Mouse (Mus musculus): ENCODE measurements around the gene Aasdhppt. TPM values are rescaled to one million over a fixed set of nuclear protein-coding genes. Genes with fewer than 3 reads are reported as not detected.

Aasdhppt gene
- polyA plus RNA-seq (2012; rRNA removed), result 10.2 and 11.1 TPM in 2 replicates

DNA sequence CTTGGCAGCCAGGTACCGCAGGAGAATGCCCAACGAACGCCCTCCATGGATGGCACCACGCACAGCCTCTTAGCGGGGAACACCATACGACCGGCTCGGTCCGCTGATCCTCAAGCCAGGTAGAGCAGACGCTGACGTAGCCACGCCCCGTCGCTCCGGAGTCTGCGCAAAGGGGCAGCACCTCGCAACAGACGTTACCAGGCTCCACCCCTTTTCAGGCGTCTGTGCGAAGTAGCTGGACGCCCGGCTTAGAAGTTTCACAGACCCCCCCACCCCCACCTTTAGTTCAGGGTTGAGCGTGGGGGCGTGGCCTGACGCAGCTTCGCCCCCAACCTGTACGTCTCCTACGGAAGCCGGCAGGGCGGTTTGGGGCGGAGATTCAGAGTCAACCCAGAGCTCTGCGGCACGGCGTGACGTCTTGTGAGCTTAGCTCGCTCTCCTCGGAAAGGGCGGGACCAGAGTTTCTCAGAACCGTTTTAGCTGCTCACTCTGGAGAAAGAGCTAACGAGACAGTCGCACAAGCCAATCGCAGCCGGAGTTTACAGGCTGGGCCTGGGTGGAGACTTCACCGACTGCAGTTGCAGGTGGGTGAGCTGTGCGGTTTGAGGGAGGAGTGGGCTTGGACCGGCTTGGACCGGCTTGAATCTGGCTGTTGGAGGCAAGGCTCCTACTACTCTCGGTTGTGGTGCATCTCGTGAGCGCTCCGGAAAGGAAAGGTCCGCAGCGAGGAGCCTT is at the start of gene Aasdhppt, which contains the start of gene Kbtbd3:
Aasdhppt (minus strand) TSS at position 121 of the 735 bp plus-strand sequence.
Kbtbd3 (plus strand) TSS at position 483 of the 735 bp plus-strand sequence.

Other genes with a start within 250 kb of the Aasdhppt start
- 3.2 and 3.8 TPM in 2 replicates for gene Kbtbd3, start 362 bp upstream of the Aasdhppt start, polyA plus RNA-seq (2012; rRNA removed)
- 34.4 and 38.7 TPM in 2 replicates for gene Msantd4, start 67.1 kb upstream of the Aasdhppt start, polyA plus RNA-seq (2012; rRNA removed)

Measured in central nervous system, embryonic 14 days (tissue).